Mouse (Mus musculus) midbrain, embryonic 14.5 days (tissue): ENCODE data around the gene Cgn. TPM values are rescaled to one million over a fixed set of nuclear protein-coding genes. Genes with fewer than 3 reads are reported as not detected.
A peak's percentile ranks its signal among the peaks of the same experiment; 100 is the strongest.

ENCODE experiments used
- ATAC-seq: fragments of 200-750 bp; cut with Nextera tagmentation; 2 replicates; pipeline ENCODE4 v1.8.0; 2017; ENCODE audit warnings: moderate number of reproducible peaks, moderate library complexity; ENCODE audit not compliant: low FRiP score, low TSS enrichment
- DNase-seq: peaks from one replicate; pipeline ENCODE4 v3.0.0-alpha.2; 2015
- H3K27ac ChIP-seq: fragments of 300-500 bp; sonication (generic); replicated peaks from 2 replicates; pipeline ENCODE4 v1.5.1; 2014; ENCODE audit warnings: mild to moderate bottlenecking, low read depth, low read length, moderate library complexity
- H3K27me3 ChIP-seq: fragments of 300-500 bp; sonication (generic); 2 replicates; pipeline ENCODE4 v1.6.1; 2014; ENCODE audit warnings: low read length, control low read depth, mixed read lengths; ENCODE audit not compliant: control insufficient read depth, insufficient read depth
- H3K36me3 ChIP-seq: fragments of 300-500 bp; sonication (generic); 2 replicates; pipeline ENCODE4 v1.6.1; 2014; ENCODE audit warnings: low read length, control low read depth; ENCODE audit not compliant: control insufficient read depth, insufficient read depth
- H3K4me1 ChIP-seq: fragments of 300-500 bp; sonication (generic); 2 replicates; pipeline ENCODE4 v1.6.1; 2014; ENCODE audit warnings: mild to moderate bottlenecking, antibody characterized with exemption, low read length, control low read depth; ENCODE audit not compliant: control insufficient read depth, insufficient read depth
- H3K4me2 ChIP-seq: fragments of 300-500 bp; sonication (generic); 2 replicates; pipeline ENCODE4 v1.6.1; 2014; ENCODE audit warnings: mild to moderate bottlenecking, low read length, moderate library complexity
- H3K4me3 ChIP-seq: fragments of 300-500 bp; sonication (generic); replicated peaks from 2 replicates; pipeline ENCODE4 v1.5.1; 2014; ENCODE audit warnings: low read depth, low read length
- H3K9ac ChIP-seq: fragments of 300-500 bp; sonication (generic); replicated peaks from 2 replicates; pipeline ENCODE4 v1.6.1; 2014; ENCODE audit warnings: mild to moderate bottlenecking, low read length, moderate library complexity
- H3K9me3 ChIP-seq: fragments of 300-500 bp; sonication (generic); 2 replicates; pipeline ENCODE4 v1.6.1; 2016; ENCODE audit warnings: low read length, control low read depth, mixed read lengths; ENCODE audit not compliant: control insufficient read depth
- WGBS: fragments of 180-500 bp; shearing (Covaris S2); extraction: QIAGEN DNeasy Blood & Tissue Kit; methylation state at CpG from one replicate; pipeline ENCODE4 v1.1.7; 2014; 5-methylcytosine and 5-hydroxymethylcytosine counted together
- polyA plus RNA-seq: library from polyadenylated mRNA; unstranded; fragments of >200 nt; fragmentation: Nextera tagmentation; extraction: Ambion mirVana; gene quantifications from 2 replicates; pipeline ENCODE4 v1.2.1, GENCODE M21; 2014

Gene Cgn
- polyA plus RNA-seq, 1 experiment from 2014 or later = 5.9 TPM

- no peak overlapping the region for H3K9ac ChIP-seq
- no peak overlapping the region for H3K4me3 ChIP-seq
- H3K4me2 ChIP-seq = no peak overlapping the region
- no peaks in the 10 kb centered on the region for H3K4me1 ChIP-seq
- no peak overlapping the region for H3K27ac ChIP-seq
- no peak for ATAC-seq
- no peaks in the 10 kb centered on the region for H3K27me3 ChIP-seq
- WGBS = 52% methylated on average over 24 of the region's 24 CpGs
- H3K9me3 ChIP-seq = no peaks in the 10 kb centered on the region
- peak; percentile 61 for DNase-seq
- H3K36me3 ChIP-seq = no peaks in the 10 kb centered on the region
These were observed 33.4 kb upstream of the Cgn start for GRCm38 (mm10) chr3:94819452-94820425.

- Histone ChIP-seq H3K4me1 (no peaks in the 10 kb centered on the region), H3K27ac (no peak overlapping the region), H3K9ac (no peak overlapping the region), H3K4me2 (no peak overlapping the region), H3K9me3 (no peaks in the 10 kb centered on the region), H3K36me3 (no peaks in the 10 kb centered on the region), H3K27me3 (no peaks in the 10 kb centered on the region), H3K4me3 (no peak overlapping the region)
- no peak for ATAC-seq
- 84% methylated on average over 2 of the region's 2 CpGs for WGBS
- no peak for DNase-seq
These were observed 31.4 kb upstream of the Cgn start for GRCm38 (mm10) chr3:94817731-94818130.

- ATAC-seq (no peak), DNase-seq (no peak)
- H3K9ac ChIP-seq = no peak overlapping the region
- no peaks in the 10 kb centered on the region for H3K9me3 ChIP-seq
- H3K4me3 ChIP-seq = no peak overlapping the region
- no peaks in the 10 kb centered on the region for H3K36me3 ChIP-seq
- H3K4me1 ChIP-seq = no peaks in the 10 kb centered on the region
- H3K27ac ChIP-seq = no peak overlapping the region
- no peak overlapping the region for H3K4me2 ChIP-seq
- H3K27me3 ChIP-seq = no peaks in the 10 kb centered on the region
These were observed 29.3 kb upstream of the Cgn start for GRCm38 (mm10) chr3:94815603-94816002.

GRCm38 (mm10) chr3:94814663-94815062 is 28.4 kb upstream of the Cgn start:
- Histone ChIP-seq H3K4me1 (no peaks in the 10 kb centered on the region), H3K27me3 (no peaks in the 10 kb centered on the region), H3K27ac (no peak overlapping the region), H3K4me2 (no peak overlapping the region), H3K36me3 (no peaks in the 10 kb centered on the region), H3K9me3 (no peaks in the 10 kb centered on the region), H3K4me3 (no peak overlapping the region), H3K9ac (no peak overlapping the region)
- WGBS = 87% methylated on average over 4 of the region's 4 CpGs
- ATAC-seq = no peak
- no peak for DNase-seq

- H3K9ac ChIP-seq = no peak overlapping the region
- H3K9me3 ChIP-seq = no peaks in the 10 kb centered on the region
- H3K36me3 ChIP-seq = no peaks in the 10 kb centered on the region
- 86% methylated on average over 4 of the region's 4 CpGs for WGBS
- H3K4me3 ChIP-seq = no peak overlapping the region
- no peak for DNase-seq
- no peak overlapping the region for H3K4me2 ChIP-seq
- no peaks in the 10 kb centered on the region for H3K4me1 ChIP-seq
- no peak for ATAC-seq
- no peaks in the 10 kb centered on the region for H3K27me3 ChIP-seq
- no peak overlapping the region for H3K27ac ChIP-seq
These were observed 27.8 kb upstream of the Cgn start for GRCm38 (mm10) chr3:94814063-94814462.

GRCm38 (mm10) chr3:94813651-94814050 is 27.4 kb upstream of the Cgn start:
- Histone ChIP-seq H3K9me3 (no peaks in the 10 kb centered on the region), H3K4me2 (no peak overlapping the region), H3K9ac (no peak overlapping the region), H3K4me3 (no peak overlapping the region), H3K27me3 (no peaks in the 10 kb centered on the region), H3K36me3 (no peaks in the 10 kb centered on the region), H3K27ac (no peak overlapping the region), H3K4me1 (no peaks in the 10 kb centered on the region)
- DNase-seq (no peak), ATAC-seq (no peak)
- WGBS = 93% methylated on average over 3 of the region's 3 CpGs

GRCm38 (mm10) chr3:94811628-94812027 is 25.3 kb upstream of the Cgn start:
- Histone ChIP-seq H3K9ac (no peak overlapping the region), H3K4me1 (no peaks in the 10 kb centered on the region), H3K27me3 (no peaks in the 10 kb centered on the region), H3K4me3 (no peak overlapping the region), H3K9me3 (no peaks in the 10 kb centered on the region), H3K27ac (no peak overlapping the region), H3K4me2 (no peak overlapping the region), H3K36me3 (no peaks in the 10 kb centered on the region)
- ATAC-seq = no peak
- peak; percentile 70 for DNase-seq
- WGBS = 17% methylated on average over 4 of the region's 4 CpGs

GRCm38 (mm10) chr3:94808296-94808695 is 22.0 kb upstream of the Cgn start:
- no peak overlapping the region for H3K9ac ChIP-seq
- H3K4me2 ChIP-seq = no peak overlapping the region
- ATAC-seq (no peak), DNase-seq (no peak)
- no peaks in the 10 kb centered on the region; the same call in 1 of the 2 replicates for H3K4me1 ChIP-seq
- H3K9me3 ChIP-seq = no peaks in the 10 kb centered on the region
- no peaks in the 10 kb centered on the region for H3K36me3 ChIP-seq
- no peak overlapping the region for H3K27ac ChIP-seq
- 93% methylated on average over 1 of the region's 1 CpGs for WGBS
- no peaks in the 10 kb centered on the region for H3K27me3 ChIP-seq
- H3K4me3 ChIP-seq = no peak overlapping the region

GRCm38 (mm10) chr3:94804976-94805375 is 18.7 kb upstream of the Cgn start:
- no peak for ATAC-seq
- Histone ChIP-seq H3K9me3 (no peaks in the 10 kb centered on the region), H3K4me3 (no peak overlapping the region), H3K4me1 (no peaks in the 10 kb centered on the region; the same call in 1 of the 2 replicates), H3K4me2 (no peak overlapping the region), H3K27ac (no peak overlapping the region), H3K27me3 (no peaks in the 10 kb centered on the region), H3K36me3 (no peaks in the 10 kb centered on the region), H3K9ac (no peak overlapping the region)
- 77% methylated on average over 4 of the region's 4 CpGs for WGBS
- DNase-seq = no peak
